Mouse (Mus musculus) hindbrain, embryonic 12.5 days (tissue): ENCODE data around the gene Olfr394. TPM values are rescaled to one million over a fixed set of nuclear protein-coding genes. Genes with fewer than 3 reads are reported as not detected.
"Not testable (repeated sequence)": the region's sequence is repeated elsewhere in the genome, so short reads cannot be mapped to it uniquely, and the experiment has no call there.

Experiments
- ATAC-seq: fragments of 200-750 bp; cut with Nextera tagmentation; 2 replicates; pipeline ENCODE4 v1.8.0; 2017; ENCODE audit warnings: moderate TSS enrichment; ENCODE audit not compliant: low FRiP score
- H3K27ac ChIP-seq: fragments of 300-500 bp; sonication (generic); 2 replicates; pipeline ENCODE4 v1.5.1; 2016; ENCODE audit warnings: mild to moderate bottlenecking
- H3K27me3 ChIP-seq: fragments of 300-500 bp; sonication (generic); 2 replicates; pipeline ENCODE4 v1.6.1; 2016; ENCODE audit warnings: mild to moderate bottlenecking
- H3K36me3 ChIP-seq: fragments of 300-500 bp; sonication (generic); 2 replicates; pipeline ENCODE4 v1.6.1; 2016; ENCODE audit warnings: mild to moderate bottlenecking
- H3K4me1 ChIP-seq: fragments of 300-500 bp; sonication (generic); 2 replicates; pipeline ENCODE4 v1.6.1; 2016
- H3K4me2 ChIP-seq: fragments of 300-500 bp; sonication (generic); replicated peaks from 2 replicates; pipeline ENCODE4 v1.6.1; 2016; ENCODE audit warnings: mild to moderate bottlenecking
- H3K4me3 ChIP-seq: fragments of 300-500 bp; sonication (generic); 2 replicates; pipeline ENCODE4 v1.5.1; 2016; ENCODE audit warnings: mild to moderate bottlenecking
- H3K9ac ChIP-seq: fragments of 300-500 bp; sonication (generic); 2 replicates; pipeline ENCODE4 v1.6.1; 2016; ENCODE audit warnings: mild to moderate bottlenecking, moderate library complexity
- H3K9me3 ChIP-seq: fragments of 300-500 bp; sonication (generic); replicated peaks from 2 replicates; pipeline ENCODE4 v1.6.1; 2016; ENCODE audit warnings: mild to moderate bottlenecking
- WGBS: fragments of 180-500 bp; shearing (Covaris S2); methylation state at CpG from one replicate; pipeline ENCODE4 v1.1.7; 2016; 5-methylcytosine and 5-hydroxymethylcytosine counted together
- polyA plus RNA-seq: library from polyadenylated mRNA; unstranded; fragments of >200 nt; fragmentation: Nextera tagmentation; extraction: Ambion mirVana; gene quantifications from 2 replicates; pipeline ENCODE4 v1.2.1, GENCODE M21; 2016

The Olfr394 gene
- not detected in 2 replicates for polyA plus RNA-seq

DNA sequence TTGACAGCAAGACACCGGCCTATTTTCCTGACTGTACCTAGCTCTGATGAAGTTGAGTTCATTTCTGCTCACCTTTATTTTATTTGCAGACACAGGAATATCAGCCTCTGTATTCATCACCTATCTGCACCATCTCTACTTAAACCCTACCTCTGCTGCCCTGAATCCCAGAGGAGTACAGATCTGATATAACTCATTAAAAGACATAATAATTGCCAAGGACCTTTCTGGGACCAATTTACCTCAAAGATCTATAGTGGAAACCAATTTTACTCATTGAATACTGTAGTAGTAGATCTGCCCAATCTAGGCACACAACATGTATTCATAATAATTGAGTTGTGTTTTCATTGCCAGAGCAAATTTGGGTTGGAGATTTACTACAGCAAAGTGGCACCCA is at the start of gene Olfr394:
Gene Olfr394, minus strand, starts transcription at position 101 of the 400 bp plus-strand sequence.
- H3K4me2 ChIP-seq = no peak within 1 kb of the TSS
- no peak for ATAC-seq
- no peak within 1 kb of the TSS for H3K9ac ChIP-seq
- 79% methylated on average over 1 of the region's 1 CpGs for WGBS
- H3K4me3 ChIP-seq = no peak within 1 kb of the TSS
- no peaks in the 10 kb centered on the region for H3K4me1 ChIP-seq
- no peak within 1 kb of the TSS for H3K27ac ChIP-seq
- H3K27me3 ChIP-seq = no peaks in the 10 kb centered on the region
- H3K36me3 ChIP-seq = no peaks in the 10 kb centered on the region
- 0 out of 2 replicates have a peak, but pooled peaks cover 4% of the 10 kb centered on the region for H3K9me3 ChIP-seq

DNA sequence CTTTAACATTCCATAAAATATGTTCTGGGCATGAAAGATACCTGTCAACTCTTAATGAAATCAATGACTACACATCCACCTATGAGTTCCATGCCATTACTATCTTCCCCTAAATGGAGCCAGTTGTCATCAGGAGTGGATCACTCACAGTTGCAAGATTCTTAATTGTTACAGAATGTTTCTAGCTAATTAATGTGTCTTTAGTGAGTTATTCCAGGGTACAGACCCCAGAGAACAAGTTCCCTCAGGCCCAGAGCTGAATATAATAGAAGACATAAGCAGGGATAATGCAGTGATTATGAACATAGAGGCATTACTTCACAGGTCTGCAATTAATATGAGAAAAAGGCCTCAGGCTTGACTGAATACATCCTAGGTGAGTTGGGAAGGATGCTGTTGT is 45.8 kb upstream of the Olfr394 start, which contains the start of gene Olfr23:
Gene Olfr23, plus strand, starts transcription at position 301 of the 400 bp plus-strand sequence.
- Histone ChIP-seq H3K9ac (no peak within 1 kb of the TSS), H3K4me1 (no peaks in the 10 kb centered on the region), H3K4me3 (no peak within 1 kb of the TSS), H3K27ac (no peak within 1 kb of the TSS), H3K27me3 (no peaks in the 10 kb centered on the region), H3K36me3 (no peaks in the 10 kb centered on the region), H3K9me3 (no peaks in the 10 kb centered on the region), H3K4me2 (no peak within 1 kb of the TSS)
- ATAC-seq = no peak

DNA sequence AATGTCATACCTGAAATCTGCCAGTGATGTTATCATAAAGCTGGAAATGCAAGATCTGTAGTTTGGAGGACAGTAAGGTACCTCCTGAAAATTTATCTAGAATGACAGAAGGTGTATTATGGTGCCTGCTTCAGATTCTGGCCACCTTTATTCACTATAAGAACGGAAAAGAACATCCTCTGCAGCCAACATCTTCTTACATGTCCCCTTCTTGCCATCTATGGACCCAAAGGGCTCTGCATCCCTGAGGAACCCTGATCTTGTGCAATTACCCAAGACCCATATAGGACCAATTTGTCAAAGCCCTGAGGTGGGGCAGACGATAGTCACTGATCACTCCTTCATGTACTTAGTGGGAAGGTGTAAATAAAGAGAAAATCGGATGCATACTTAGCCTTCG is 18.6 kb upstream of the Olfr394 start, which contains the start of gene Olfr395:
Gene Olfr395, minus strand, starts transcription at position 101 of the 400 bp plus-strand sequence.
- not testable (repeated sequence) for H3K36me3 ChIP-seq, H3K4me1 ChIP-seq, H3K9me3 ChIP-seq, H3K27me3 ChIP-seq, H3K9ac ChIP-seq, H3K4me3 ChIP-seq, ATAC-seq, H3K4me2 ChIP-seq, H3K27ac ChIP-seq
- 80% methylated on average over 4 of the region's 4 CpGs for WGBS

DNA sequence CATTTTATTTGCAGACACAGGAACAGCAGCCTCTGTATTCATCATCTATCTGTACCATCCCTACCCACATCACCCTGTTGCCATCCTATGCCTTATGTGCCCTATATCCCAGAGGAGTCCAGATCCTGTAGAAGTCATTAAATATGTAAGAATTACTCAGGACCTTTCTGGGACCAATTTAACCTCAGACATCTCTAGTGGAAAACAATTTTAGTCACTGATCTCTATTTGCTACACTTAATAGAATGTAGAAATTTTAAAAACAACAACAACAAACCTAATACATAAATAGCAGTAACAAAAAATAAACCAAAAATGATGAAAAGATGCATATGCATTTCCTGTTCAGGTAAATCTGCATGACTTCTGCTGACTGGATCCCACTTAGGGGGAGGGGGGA is 39.2 kb downstream of the Olfr394 start, which contains the start of gene Olfr393:
Gene Olfr393, minus strand, starts transcription at position 101 of the 400 bp plus-strand sequence.
- Histone ChIP-seq H3K9me3 (0 out of 2 replicates have a peak, but pooled peaks cover 14% of the 10 kb centered on the region), H3K4me3 (no peak within 1 kb of the TSS), H3K27me3 (no peaks in the 10 kb centered on the region), H3K4me2 (no peak within 1 kb of the TSS), H3K9ac (no peak within 1 kb of the TSS), H3K36me3 (no peaks in the 10 kb centered on the region), H3K27ac (no peak within 1 kb of the TSS), H3K4me1 (no peaks in the 10 kb centered on the region)
- ATAC-seq = no peak

Other genes with a start within 250 kb of the Olfr394 start
- gene Zfp735, start 202.0 kb downstream of the Olfr394 start, polyA plus RNA-seq = not detected in 2 replicates
- not detected in 2 replicates for gene Olfr389, start 110.1 kb downstream of the Olfr394 start, polyA plus RNA-seq
- gene Olfr390, start 107.8 kb downstream of the Olfr394 start, polyA plus RNA-seq = not detected in 2 replicates
- not detected in 2 replicates for gene Olfr391-ps, start 87.7 kb downstream of the Olfr394 start, polyA plus RNA-seq
- gene Olfr392, start 73.7 kb downstream of the Olfr394 start, polyA plus RNA-seq = not detected in 2 replicates
- gene Olfr393, start 39.3 kb downstream of the Olfr394 start, polyA plus RNA-seq = not detected in 2 replicates
- not detected in 2 replicates for gene Olfr395, start 18.5 kb upstream of the Olfr394 start, polyA plus RNA-seq
- not detected in 2 replicates for gene Olfr23, start 45.9 kb upstream of the Olfr394 start, polyA plus RNA-seq
- gene Olfr397, start 70.0 kb upstream of the Olfr394 start, polyA plus RNA-seq = not detected in 2 replicates
- gene Olfr398, start 99.6 kb upstream of the Olfr394 start, polyA plus RNA-seq = not detected in 2 replicates
- gene Olfr139, start 165.8 kb upstream of the Olfr394 start, polyA plus RNA-seq = not detected in 2 replicates
- gene Olfr399, start 165.8 kb upstream of the Olfr394 start, polyA plus RNA-seq = not detected in 2 replicates
- not detected in 2 replicates for gene Zfp616, start 179.2 kb upstream of the Olfr394 start, polyA plus RNA-seq
- gene Olfr401, start 222.9 kb upstream of the Olfr394 start, polyA plus RNA-seq = not detected in 2 replicates